Mouse (Mus musculus): ENCODE data around the gene Mast4.

Mast4 gene

GRCm38 (mm10) chr13:102889537-102889936, 444.8 kb downstream of the Mast4 start:
- no peak for DNase-seq (ENCODE audit: low spot score in 2 of 2)

DNA sequence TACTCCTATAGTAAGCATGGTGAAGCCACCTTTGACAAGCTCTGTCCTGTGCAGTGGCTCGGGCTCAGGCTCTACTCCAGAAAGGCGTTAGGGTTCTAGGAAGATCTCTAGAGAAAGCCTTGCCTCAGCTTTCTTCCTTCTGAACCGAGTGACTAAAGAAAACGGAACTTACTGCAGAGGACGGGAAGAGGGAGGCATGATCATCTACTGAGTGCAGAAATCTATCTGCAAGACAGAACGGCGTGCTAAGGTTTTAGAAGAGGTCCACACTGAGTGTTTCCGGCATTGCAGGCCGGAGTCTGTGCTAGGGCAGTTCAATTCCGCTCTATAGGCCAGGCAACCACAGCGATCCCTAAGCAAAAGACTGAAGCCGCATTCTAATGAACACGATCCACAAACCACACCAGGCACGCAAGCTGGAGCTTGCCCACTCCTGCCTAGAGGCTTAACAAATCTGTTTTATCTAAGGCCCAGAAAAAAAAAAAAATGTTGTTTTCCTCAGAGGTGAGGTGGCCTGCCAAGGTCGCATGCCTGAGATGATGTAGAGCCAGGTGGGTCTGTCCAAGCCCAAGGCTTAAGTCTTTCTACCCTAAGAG, 445.3 kb downstream of the Mast4 start:
- DNase-seq (ENCODE audit: low spot score in 2 of 2) = no peak

DNA sequence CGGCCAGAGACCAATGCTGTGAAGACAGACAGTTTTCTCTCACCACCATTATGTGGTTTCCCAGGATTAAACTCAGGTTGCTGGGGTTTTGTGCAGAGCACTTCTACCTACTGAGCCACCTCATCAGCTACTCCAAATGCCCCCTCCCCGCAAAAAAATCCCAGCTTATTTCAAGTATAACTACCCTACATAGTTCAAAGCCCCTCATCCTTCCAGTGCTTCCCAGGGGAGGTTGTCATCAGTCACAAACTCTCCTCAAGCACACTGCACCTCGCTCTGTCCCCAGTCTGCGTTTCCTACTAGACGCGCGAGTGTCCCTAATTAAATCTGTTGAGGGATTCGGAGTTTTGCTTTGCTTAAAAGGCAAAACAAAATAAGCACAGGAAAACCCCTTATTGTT, 446.1 kb downstream of the Mast4 start:
- no peak for DNase-seq (ENCODE audit: low spot score in 2 of 2)

GRCm38 (mm10) chr13:102887534-102887933, 446.8 kb downstream of the Mast4 start:
- DNase-seq (ENCODE audit: low spot score in 2 of 2) = no peak

DNA sequence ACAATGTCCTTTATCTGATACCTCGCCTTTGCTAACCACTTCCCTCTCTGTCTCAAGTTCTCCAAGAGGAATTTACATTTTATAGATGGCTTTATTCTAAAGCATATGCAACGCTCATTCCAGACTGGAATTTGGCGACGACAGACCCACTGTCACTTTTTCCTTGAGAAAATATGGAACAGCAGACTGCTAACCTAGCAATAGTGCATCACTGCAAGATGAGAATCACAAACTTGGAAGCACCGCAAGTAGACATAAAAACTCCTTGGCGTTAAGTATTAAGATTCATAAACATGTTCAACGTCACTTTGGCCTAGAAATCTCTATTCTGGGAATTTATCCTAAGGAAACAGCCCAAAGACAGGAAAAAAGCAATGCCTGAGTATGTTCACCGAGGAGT, 447.5 kb downstream of the Mast4 start:
- no peak for DNase-seq (ENCODE audit: low spot score in 2 of 2)

- no peak for DNase-seq (ENCODE audit: low spot score in 2 of 2)
These were observed 448.1 kb downstream of the Mast4 start for GRCm38 (mm10) chr13:102886147-102886546.

GRCm38 (mm10) chr13:102880381-102881076, 453.8 kb downstream of the Mast4 start:
- no peak for DNase-seq (ENCODE audit: low spot score in 2 of 2)

- no peak for DNase-seq (ENCODE audit: low spot score in 2 of 2)
These were observed 455.7 kb downstream of the Mast4 start for GRCm38 (mm10) chr13:102878631-102879030.

DNA sequence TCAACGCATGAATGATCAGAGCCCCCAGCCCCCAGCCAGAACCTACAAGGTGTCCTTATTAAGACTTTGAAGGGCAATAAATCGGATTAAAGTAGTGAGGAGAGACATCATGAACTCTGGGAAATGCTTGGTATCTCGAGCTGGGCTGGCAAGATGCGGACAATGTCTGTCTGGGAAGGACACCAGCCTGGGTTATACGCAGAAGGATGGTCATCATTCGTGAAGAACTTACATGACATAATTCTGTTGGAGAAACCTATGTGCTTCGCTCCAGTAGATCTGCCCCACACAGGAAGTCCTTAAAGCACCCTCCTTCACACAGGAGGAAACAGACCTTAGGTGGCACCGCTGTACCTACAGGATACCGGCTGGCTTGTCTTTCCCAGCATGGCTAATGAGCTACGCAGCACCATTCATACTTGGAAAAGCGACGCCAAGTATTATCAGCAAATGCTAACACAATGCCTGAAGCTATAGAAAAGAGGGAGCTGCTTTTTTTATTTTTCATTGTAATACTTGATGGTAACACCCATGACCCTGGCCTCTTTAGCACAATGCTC, 456.5 kb downstream of the Mast4 start:
- DNase-seq (ENCODE audit: low spot score in 2 of 2) = no peak

- DNase-seq (ENCODE audit: low spot score in 2 of 2) = no peak
These were observed 457.1 kb downstream of the Mast4 start for GRCm38 (mm10) chr13:102877154-102877553.

DNA sequence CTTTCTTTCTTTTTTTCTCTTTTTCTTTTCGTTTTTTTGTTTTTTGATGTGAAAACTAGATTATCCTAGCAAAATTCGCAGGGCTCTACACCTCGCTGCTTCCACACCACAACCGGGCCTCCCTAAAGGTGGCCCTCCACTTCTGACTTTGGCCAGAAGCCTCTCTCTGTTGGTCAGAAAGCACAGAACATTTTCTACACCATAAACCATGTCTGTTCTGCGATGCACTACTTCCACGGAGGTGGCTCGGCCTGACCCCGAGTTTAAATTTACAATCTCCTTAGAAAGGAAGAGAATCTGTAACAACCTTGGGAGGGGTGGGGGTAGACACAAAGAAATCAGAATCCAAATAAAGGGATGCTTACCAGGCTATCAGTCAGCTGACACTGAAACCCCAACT, 458.8 kb downstream of the Mast4 start:
- DNase-seq (ENCODE audit: low spot score in 2 of 2) = no peak

- DNase-seq (ENCODE audit: low spot score in 2 of 2) = no peak
These were observed 459.2 kb downstream of the Mast4 start for GRCm38 (mm10) chr13:102875144-102875476.

- DNase-seq (ENCODE audit: low spot score in 2 of 2) = no peak
These were observed 459.7 kb downstream of the Mast4 start for GRCm38 (mm10) chr13:102874465-102875143.

DNA sequence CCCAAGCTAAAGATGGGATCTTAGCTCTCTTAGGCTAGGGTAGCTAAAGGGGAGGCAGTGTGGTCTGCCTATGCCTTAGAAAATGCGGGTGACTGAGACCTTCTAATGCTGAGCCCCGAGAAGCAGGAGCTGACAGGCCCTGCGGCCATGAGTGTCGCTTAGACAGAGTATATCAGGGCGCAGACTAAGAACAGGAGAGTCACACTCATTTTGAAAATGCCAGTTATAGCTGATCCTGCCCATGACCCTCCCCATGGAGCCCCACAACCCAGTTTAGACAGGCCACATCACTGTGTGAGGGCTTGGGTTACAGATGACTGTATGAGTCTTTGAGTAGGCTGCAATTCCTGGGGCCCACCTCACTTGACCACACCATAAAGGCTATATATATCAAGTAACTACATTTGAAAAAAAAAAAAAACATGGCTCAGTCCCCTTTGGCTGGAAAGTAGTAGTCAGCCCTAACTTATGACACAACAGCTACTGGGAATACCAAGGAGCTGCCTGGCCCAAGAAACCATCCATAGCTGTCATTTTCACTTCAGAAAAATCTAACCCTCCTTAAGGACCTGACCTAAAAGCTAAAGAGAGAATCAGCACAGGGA, 460.8 kb downstream of the Mast4 start:
- DNase-seq (ENCODE audit: low spot score in 2 of 2) = no peak

- DNase-seq (ENCODE audit: low spot score in 2 of 2) = no peak
These were observed 462.8 kb downstream of the Mast4 start for GRCm38 (mm10) chr13:102871380-102872104.

DNA sequence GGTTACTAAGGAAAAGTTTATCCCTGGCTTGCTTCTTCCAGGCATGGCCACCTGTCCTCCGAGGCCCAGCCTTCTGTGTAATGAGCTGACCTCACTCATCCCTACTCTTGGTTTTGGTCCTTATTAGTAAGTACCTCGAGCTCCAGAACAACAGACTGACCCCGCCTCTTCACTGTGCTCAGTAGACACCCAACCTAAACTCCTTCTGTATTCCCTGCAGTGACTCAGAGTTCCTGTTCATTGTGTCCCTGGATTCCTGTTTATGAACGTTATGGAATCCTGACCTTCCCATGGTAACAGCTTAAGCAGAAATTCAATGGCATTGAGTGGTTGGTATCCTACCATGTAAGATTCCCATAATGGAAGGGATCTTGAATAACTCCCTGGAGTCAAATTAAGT, 464.8 kb downstream of the Mast4 start:
- DNase-seq (ENCODE audit: low spot score in 2 of 2) = no peak

DNA sequence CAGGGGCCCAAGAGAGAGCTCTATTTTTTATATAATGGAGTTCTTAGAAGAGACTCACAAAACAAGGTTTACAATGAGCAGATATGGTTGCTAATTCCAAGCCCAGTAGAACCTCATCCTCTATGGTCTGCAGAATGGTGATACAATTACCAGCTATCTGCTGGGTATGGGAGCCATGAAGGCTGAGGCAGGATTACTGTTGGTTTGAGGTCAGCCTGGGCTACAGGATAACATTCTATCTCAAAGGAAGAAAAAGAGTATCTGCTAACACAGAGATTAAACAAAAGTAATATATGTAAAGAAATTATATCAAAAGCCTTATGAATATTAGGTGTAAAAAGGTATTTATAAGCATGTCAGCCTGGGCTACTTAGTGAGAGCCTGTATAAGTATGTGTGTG, 467.5 kb downstream of the Mast4 start:
- no peak for DNase-seq (ENCODE audit: low spot score in 2 of 2)

GRCm38 (mm10) chr13:102865971-102866724, 468.1 kb downstream of the Mast4 start:
- DNase-seq (ENCODE audit: low spot score in 2 of 2) = no peak

DNA sequence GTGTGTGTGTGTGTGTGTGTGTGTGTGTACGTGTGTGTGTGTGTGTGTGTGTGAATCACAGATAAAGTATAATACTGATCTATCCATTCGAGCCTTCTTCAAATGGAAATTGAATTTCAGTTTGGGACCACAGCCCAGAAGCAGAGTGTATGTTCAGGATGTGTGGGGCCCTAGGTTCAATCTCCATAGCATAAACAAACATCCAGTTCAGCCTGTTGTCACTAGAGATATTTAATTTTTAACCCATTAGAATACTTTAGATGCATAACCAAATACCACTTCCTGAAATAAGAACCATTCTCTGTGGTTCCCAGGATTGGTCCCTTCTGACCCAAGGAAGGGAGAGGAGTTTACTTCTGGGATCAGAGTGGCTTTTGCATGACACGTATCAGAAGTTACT, 468.8 kb downstream of the Mast4 start:
- DNase-seq (ENCODE audit: low spot score in 2 of 2) = no peak

- no peak for DNase-seq (ENCODE audit: low spot score in 2 of 2)
These were observed 469.5 kb downstream of the Mast4 start for GRCm38 (mm10) chr13:102864840-102865239.

DNA sequence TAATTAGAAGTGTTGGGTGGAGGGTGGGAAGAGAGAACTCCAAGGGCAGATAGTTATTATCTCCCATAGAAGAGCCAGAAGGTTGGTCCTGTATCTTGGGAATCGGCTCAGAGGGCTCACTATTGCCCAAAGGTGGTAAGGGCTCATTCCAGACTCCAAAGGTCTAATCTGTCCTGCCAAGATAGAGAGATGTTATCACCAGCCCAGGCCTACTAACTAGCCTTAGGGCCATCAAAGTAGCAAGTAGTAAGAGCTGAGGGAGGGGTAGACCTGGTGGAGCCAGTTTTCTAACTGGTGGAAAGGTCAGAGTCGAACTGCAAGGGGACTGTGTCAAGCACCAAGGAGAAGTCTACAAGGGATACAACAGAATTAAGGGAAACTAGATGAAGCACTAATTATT, 470.2 kb downstream of the Mast4 start:
- DNase-seq (ENCODE audit: low spot score in 2 of 2) = no peak
